Mouse (Mus musculus) limb, embryonic 10.5 days (tissue): ENCODE measurements around the gene Epha3. TPM values are rescaled to one million over a fixed set of nuclear protein-coding genes. Genes with fewer than 3 reads are reported as not detected.

ENCODE experiments used
- DNase-seq: peaks from one replicate; pipeline ENCODE4 v3.0.0-alpha.2; 2017; ENCODE audit warnings: low spot score
- H3K27ac ChIP-seq: fragments of 300-500 bp; sonication (generic); 2 replicates; pipeline ENCODE4 v1.5.1; 2016; ENCODE audit warnings: mild to moderate bottlenecking
- H3K27me3 ChIP-seq: fragments of 300-500 bp; sonication (generic); 2 replicates; pipeline ENCODE4 v1.6.1; 2016; ENCODE audit warnings: low read depth, mild to moderate bottlenecking; ENCODE audit not compliant: poor library complexity, severe bottlenecking
- H3K36me3 ChIP-seq: fragments of 300-500 bp; sonication (generic); 2 replicates; pipeline ENCODE4 v1.6.1; 2016; ENCODE audit warnings: mild to moderate bottlenecking, moderate library complexity
- H3K4me1 ChIP-seq: fragments of 300-500 bp; sonication (generic); 2 replicates; pipeline ENCODE4 v1.6.1; 2016
- H3K4me3 ChIP-seq: fragments of 300-500 bp; sonication (generic); 2 replicates; pipeline ENCODE4 v1.5.1; 2016; ENCODE audit warnings: mild to moderate bottlenecking, moderate library complexity
- H3K9me3 ChIP-seq: fragments of 300-500 bp; sonication (generic); replicated peaks from 2 replicates; pipeline ENCODE4 v1.6.1; 2016; ENCODE audit warnings: mild to moderate bottlenecking
- WGBS: fragments of 180-500 bp; shearing (Covaris S2); methylation state at CpG from one replicate; pipeline ENCODE4 v1.1.7; 2016; 5-methylcytosine and 5-hydroxymethylcytosine counted together
- polyA plus RNA-seq: library from polyadenylated mRNA; unstranded; fragments of >200 nt; fragmentation: Nextera tagmentation; extraction: Ambion mirVana; gene quantifications from 2 replicates; pipeline ENCODE4 v1.2.1, GENCODE M21; 2016

The Epha3 gene
- 10.4 and 14.2 TPM in 2 replicates for polyA plus RNA-seq

DNA sequence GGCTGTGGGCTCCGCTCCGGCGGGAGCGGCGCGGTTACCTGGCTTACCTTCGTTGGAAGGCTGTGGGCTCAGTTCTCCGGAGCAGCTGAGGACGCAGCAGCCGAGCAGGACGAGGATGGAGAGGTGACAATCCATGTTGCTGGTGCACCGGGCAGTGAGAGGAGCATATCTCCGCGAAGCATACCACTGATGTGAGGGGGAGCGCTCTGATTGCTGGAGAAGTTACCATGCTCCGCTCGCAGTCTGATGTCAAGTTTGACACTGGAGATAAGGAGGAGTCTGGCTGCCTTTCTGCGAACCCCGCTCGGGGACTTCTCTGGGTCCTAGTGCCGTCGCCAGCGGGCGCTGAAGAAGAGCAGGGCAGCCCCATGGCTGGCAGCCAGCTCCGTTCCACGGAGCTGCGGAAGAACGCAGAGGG, at the start of gene Epha3:
Gene Epha3, minus strand, starts transcription at position 263 of the 418 bp plus-strand sequence.
- Histone ChIP-seq H3K27me3 (peaks cover 66% of the 10 kb centered on the region), H3K9me3 (no peaks in the 10 kb centered on the region), H3K4me3 (peak within 1 kb of the TSS; percentile 56), H3K36me3 (no peaks in the 10 kb centered on the region), H3K4me1 (peaks cover 26% of the 10 kb centered on the region), H3K27ac (peak within 1 kb of the TSS; percentile 66)
- WGBS: under 1% methylated on average over 28 of the region's 28 CpGs
- peak; percentile 86 for DNase-seq

DNA sequence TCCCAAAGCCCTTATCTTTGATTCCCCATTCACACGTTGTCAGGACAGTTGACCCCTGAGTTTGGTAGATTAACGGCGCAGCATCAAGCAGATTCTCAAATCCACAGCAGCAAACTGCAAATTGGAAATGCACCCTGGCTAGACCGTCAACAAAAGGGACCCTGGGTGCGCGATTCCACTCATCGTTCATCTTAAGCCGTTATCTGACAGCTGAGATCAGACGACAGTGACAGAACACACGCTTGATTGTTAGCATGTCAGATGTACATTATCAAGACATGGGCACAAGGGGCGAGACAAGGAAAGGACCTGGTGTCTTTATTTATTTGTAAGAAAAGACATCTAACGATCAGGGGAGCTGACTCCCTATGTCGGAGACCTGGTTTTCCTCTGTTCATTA, 39.5 kb upstream of the Epha3 start:
- Histone ChIP-seq H3K4me3 (no peak overlapping the region), H3K4me1 (no peaks in the 10 kb centered on the region), H3K36me3 (no peaks in the 10 kb centered on the region), H3K27me3 (no peaks in the 10 kb centered on the region), H3K9me3 (no peaks in the 10 kb centered on the region), H3K27ac (no peak overlapping the region)
- 55% methylated on average over 13 of the region's 13 CpGs for WGBS
- no peak for DNase-seq

DNA sequence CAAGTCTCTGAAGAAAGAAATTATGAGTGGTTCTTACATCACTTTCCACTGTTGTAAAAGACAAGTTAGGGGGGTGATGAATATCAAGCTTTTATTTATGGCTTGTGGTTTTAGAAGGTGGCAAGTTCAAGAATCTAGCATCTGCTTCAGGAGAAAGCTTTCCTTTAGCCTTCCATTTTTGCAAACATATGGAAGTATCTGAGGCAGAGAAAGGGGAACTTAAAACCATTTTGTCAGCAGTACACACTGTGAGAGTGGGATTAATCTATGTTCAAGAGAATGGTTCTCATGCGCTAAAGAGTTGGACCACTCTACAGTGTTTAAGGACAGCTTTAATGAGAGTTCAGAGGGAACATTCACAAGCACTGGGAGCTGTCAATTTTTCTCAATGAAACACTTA, 17.2 kb upstream of the Epha3 start:
- 95% methylated on average over 1 of the region's 1 CpGs for WGBS
- no peak for DNase-seq
- no peaks in the 10 kb centered on the region for H3K27me3 ChIP-seq
- H3K4me1 ChIP-seq: no peaks in the 10 kb centered on the region; the same call in 1 of the 2 replicates
- no peaks in the 10 kb centered on the region for H3K36me3 ChIP-seq
- H3K4me3 ChIP-seq: no peak overlapping the region
- no peaks in the 10 kb centered on the region for H3K9me3 ChIP-seq
- no peak overlapping the region for H3K27ac ChIP-seq

DNA sequence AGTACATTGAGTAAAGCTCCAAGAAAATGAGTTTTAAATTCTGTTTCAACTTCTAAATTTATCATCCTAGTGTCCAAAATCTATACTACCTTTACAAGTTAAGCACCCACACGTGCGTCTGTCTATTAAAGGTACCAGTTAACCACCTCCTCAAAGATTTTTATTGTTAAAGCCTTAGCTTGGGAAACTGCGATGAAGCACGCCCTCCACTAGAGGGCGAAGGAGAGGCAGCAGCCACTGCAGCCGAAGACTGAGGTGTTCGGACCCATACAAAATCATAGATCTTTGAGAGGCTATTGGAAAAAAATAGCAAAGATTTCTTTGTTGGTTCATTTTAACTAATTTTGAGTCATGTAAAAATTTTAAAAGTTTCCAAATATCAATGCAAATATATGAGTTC, 8.3 kb upstream of the Epha3 start:
- DNase-seq: peak; percentile 66
- Histone ChIP-seq H3K27ac (no peak overlapping the region), H3K36me3 (no peaks in the 10 kb centered on the region), H3K27me3 (peaks cover 30% of the 10 kb centered on the region), H3K9me3 (no peaks in the 10 kb centered on the region), H3K4me3 (no peak overlapping the region), H3K4me1 (no peaks in the 10 kb centered on the region)
- WGBS: 13% methylated on average over 7 of the region's 7 CpGs

- H3K4me3 ChIP-seq: peak overlapping the region; percentile 56
- no peaks in the 10 kb centered on the region for H3K9me3 ChIP-seq
- DNase-seq: no peak
- H3K27ac ChIP-seq: peak overlapping the region; percentile 66; the same call in 1 of the 2 replicates
- peaks cover 26% of the 10 kb centered on the region for H3K4me1 ChIP-seq
- H3K36me3 ChIP-seq: no peaks in the 10 kb centered on the region
- H3K27me3 ChIP-seq: peaks cover 72% of the 10 kb centered on the region
- 39% methylated on average over 7 of the region's 7 CpGs for WGBS
Measured at GRCm38 (mm10) chr16:63864463-63864976, 545 bp upstream of the Epha3 start.

GRCm38 (mm10) chr16:63863181-63863580, 794 bp downstream of the Epha3 start:
- WGBS: under 1% methylated on average over 12 of the region's 12 CpGs
- peak; percentile 66 for DNase-seq
- H3K4me3 ChIP-seq: peak overlapping the region; percentile 56
- no peaks in the 10 kb centered on the region for H3K9me3 ChIP-seq
- peaks cover 32% of the 10 kb centered on the region for H3K4me1 ChIP-seq
- no peak overlapping the region for H3K27ac ChIP-seq
- H3K27me3 ChIP-seq: peaks cover 58% of the 10 kb centered on the region
- H3K36me3 ChIP-seq: no peaks in the 10 kb centered on the region

- DNase-seq: no peak
- Histone ChIP-seq H3K27me3 (peaks cover 29% of the 10 kb centered on the region; the same call in 1 of the 2 replicates), H3K4me3 (peak overlapping the region; percentile 62), H3K36me3 (no peaks in the 10 kb centered on the region), H3K9me3 (no peaks in the 10 kb centered on the region), H3K4me1 (peaks cover 35% of the 10 kb centered on the region), H3K27ac (peak overlapping the region; percentile 84)
- under 1% methylated on average over 11 of the region's 11 CpGs for WGBS
Measured at GRCm38 (mm10) chr16:63857561-63857960, 6.4 kb downstream of the Epha3 start.

DNA sequence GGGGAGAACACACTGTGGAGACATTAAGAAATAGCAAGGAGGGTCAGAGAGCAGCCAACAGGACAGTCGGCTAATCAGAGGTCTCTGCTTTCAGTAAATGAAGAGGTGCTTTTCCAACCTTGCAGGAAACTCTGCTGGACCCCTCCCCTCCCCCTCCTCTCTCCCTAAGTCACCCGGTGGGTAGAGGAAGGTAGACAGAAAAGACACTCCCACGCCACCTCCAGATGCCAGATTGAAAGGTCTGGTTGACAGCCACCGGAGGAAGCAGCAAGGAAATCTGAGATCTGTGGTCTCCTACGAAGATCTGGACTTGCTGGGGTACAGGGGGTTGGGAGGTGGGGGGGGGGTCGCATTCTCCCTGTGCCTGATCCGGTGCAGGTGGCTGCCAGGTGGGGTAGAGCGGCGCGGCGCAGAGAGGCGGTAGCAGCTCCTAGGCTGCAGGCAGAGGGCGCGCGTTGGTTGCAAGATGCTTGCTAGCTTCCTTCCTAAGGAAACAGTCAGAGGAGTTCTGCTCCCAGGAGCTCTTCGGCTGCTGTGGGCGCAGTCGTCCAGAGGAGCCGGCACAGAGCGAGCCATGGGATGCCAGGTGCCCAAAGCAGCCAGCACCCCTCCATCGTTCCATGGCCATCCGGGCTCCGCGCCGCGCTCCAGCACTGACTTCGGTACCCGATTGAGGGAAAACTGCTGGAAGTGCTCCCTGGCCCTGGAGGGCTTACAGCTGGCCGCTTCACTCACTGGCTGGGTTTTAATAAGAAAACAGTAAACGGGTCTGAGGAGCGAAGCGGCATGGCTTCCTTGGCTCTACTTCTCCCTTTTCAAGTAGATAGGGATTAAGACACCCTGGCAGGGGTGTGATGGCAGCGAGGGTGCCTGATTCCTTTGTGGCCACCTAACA, 7.1 kb downstream of the Epha3 start:
- peak; percentile 85 for DNase-seq
- no peaks in the 10 kb centered on the region for H3K9me3 ChIP-seq
- H3K27ac ChIP-seq: peak overlapping the region; percentile 84
- H3K27me3 ChIP-seq: peaks cover 28% of the 10 kb centered on the region; the same call in 1 of the 2 replicates
- peak overlapping the region; percentile 62 for H3K4me3 ChIP-seq
- no peaks in the 10 kb centered on the region for H3K36me3 ChIP-seq
- WGBS: 2% methylated on average over 33 of the region's 33 CpGs
- peaks cover 34% of the 10 kb centered on the region for H3K4me1 ChIP-seq

GRCm38 (mm10) chr16:63850297-63850696, 13.7 kb downstream of the Epha3 start:
- 90% methylated on average over 3 of the region's 3 CpGs for WGBS
- no peak overlapping the region for H3K4me3 ChIP-seq

GRCm38 (mm10) chr16:63842911-63843310, 21.1 kb downstream of the Epha3 start:
- Histone ChIP-seq H3K4me1 (no peaks in the 10 kb centered on the region), H3K4me3 (no peak overlapping the region), H3K27ac (no peak overlapping the region), H3K36me3 (no peaks in the 10 kb centered on the region), H3K27me3 (no peaks in the 10 kb centered on the region), H3K9me3 (no peaks in the 10 kb centered on the region)
- 80% methylated on average over 2 of the region's 2 CpGs for WGBS
- no peak for DNase-seq

More at GRCm38 (mm10) chr16:63850297-63850696, 13.7 kb downstream of the Epha3 start:
- no peak for DNase-seq
- Histone ChIP-seq H3K9me3 (no peaks in the 10 kb centered on the region), H3K27ac (no peak overlapping the region), H3K27me3 (no peaks in the 10 kb centered on the region), H3K4me1 (peaks cover 2% of the 10 kb centered on the region; the same call in 1 of the 2 replicates), H3K36me3 (no peaks in the 10 kb centered on the region)

DNA sequence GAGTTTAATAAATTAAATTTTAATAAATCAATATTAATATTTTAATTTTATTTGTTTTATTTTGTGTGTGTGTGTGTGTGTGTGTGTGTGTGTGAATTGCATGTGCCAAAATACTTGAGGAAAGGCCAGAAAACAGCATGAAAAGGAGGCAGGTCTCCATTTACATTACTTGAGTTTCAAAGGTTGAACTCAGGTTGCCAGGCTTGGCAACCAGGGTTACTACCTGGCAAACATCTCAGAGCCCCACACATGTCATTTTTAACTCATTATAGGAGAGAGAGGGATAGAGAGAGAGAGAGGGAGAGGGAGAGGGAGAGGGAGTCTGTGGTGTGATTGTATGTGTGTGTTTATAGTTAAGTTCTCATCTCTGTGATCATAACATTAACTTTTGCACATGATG, 26.5 kb downstream of the Epha3 start:
- Histone ChIP-seq H3K4me3 (no peak overlapping the region), H3K27me3 (peaks cover 5% of the 10 kb centered on the region; the same call in 1 of the 2 replicates), H3K36me3 (no peaks in the 10 kb centered on the region)

GRCm38 (mm10) chr16:63821164-63821563, 42.8 kb downstream of the Epha3 start:
- H3K4me3 ChIP-seq: no peak overlapping the region
- H3K27me3 ChIP-seq: no peaks in the 10 kb centered on the region
- no peak for DNase-seq
- no peaks in the 10 kb centered on the region for H3K36me3 ChIP-seq
- no peak overlapping the region for H3K27ac ChIP-seq
- H3K9me3 ChIP-seq: no peaks in the 10 kb centered on the region
- peaks cover 9% of the 10 kb centered on the region for H3K4me1 ChIP-seq
- 58% methylated on average over 2 of the region's 2 CpGs for whole genome bisulfite sequencing

More for the DNA sequence above, 26.5 kb downstream of the Epha3 start:
- no peaks in the 10 kb centered on the region; the same call in 1 of the 2 replicates for H3K9me3 ChIP-seq
- no peak for DNase-seq
- no peaks in the 10 kb centered on the region for H3K4me1 ChIP-seq
- H3K27ac ChIP-seq: no peak overlapping the region

DNA sequence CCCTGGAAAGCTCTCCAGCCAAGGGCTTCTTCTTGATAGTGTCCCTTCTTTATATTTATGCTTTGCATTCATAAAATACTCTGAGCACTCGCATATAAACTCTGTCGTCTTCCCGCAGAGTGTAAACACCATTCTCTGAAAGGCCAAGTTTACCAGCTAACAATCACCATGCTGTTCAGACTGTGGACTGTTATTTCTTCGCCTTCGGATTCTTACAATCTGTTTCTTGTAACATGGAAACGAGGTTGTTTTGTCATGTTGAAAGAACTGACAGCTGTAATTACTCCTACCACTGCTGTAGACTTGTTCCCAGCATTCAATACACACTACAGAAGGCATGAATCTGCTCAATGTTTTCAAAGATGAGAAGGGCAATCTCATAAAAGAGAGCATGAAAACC, 46.4 kb downstream of the Epha3 start:
- H3K27ac ChIP-seq: peak overlapping the region; percentile 85
- H3K4me1 ChIP-seq: peaks cover 9% of the 10 kb centered on the region
- H3K4me3 ChIP-seq: no peak overlapping the region
- 55% methylated on average over 6 of the region's 6 CpGs for WGBS
- no peaks in the 10 kb centered on the region for H3K36me3 ChIP-seq
- DNase-seq: no peak
- H3K27me3 ChIP-seq: no peaks in the 10 kb centered on the region
- H3K9me3 ChIP-seq: no peaks in the 10 kb centered on the region
